Mouse (Mus musculus) midbrain, embryonic 16.5 days (tissue): Measurements from ENCODE around the gene Rps6kc1. TPM values are rescaled to one million over a fixed set of nuclear protein-coding genes. Genes with fewer than 3 reads are reported as not detected.

Source experiments
- ATAC-seq: fragments of 200-750 bp; cut with Nextera tagmentation; 2 replicates; pipeline ENCODE4 v1.8.0; 2017; ENCODE audit warnings: moderate TSS enrichment
- H3K27ac ChIP-seq: fragments of 300-500 bp; sonication (generic); 2 replicates; pipeline ENCODE4 v1.5.1; 2014; ENCODE audit warnings: mild to moderate bottlenecking, low read length, mixed read lengths
- H3K27me3 ChIP-seq: fragments of 300-500 bp; sonication (generic); 2 replicates; pipeline ENCODE4 v1.6.1; 2014; ENCODE audit warnings: low read depth, low read length, mixed read lengths; ENCODE audit not compliant: control insufficient read depth, insufficient read depth
- H3K36me3 ChIP-seq: fragments of 300-500 bp; sonication (generic); 2 replicates; pipeline ENCODE4 v1.6.1; 2014; ENCODE audit warnings: mild to moderate bottlenecking, low read length, moderate library complexity, mixed read lengths; ENCODE audit not compliant: control insufficient read depth, insufficient read depth
- H3K4me1 ChIP-seq: fragments of 300-500 bp; sonication (generic); 2 replicates; pipeline ENCODE4 v1.6.1; 2014; ENCODE audit warnings: mild to moderate bottlenecking, low read length, mixed read lengths; ENCODE audit not compliant: control insufficient read depth, insufficient read depth
- H3K4me2 ChIP-seq: fragments of 300-500 bp; sonication (generic); 2 replicates; pipeline ENCODE4 v1.6.1; 2014; ENCODE audit warnings: mild to moderate bottlenecking, low read length, mixed read lengths
- H3K4me3 ChIP-seq: fragments of 300-500 bp; sonication (generic); 2 replicates; pipeline ENCODE4 v1.5.1; 2014; ENCODE audit warnings: low read depth, mild to moderate bottlenecking, low read length, moderate library complexity, mixed read lengths
- H3K9ac ChIP-seq: fragments of 300-500 bp; sonication (generic); 2 replicates; pipeline ENCODE4 v1.6.1; 2014; ENCODE audit warnings: low read depth, low read length, mixed read lengths
- H3K9me3 ChIP-seq: fragments of 300-500 bp; sonication (generic); replicated peaks from 2 replicates; pipeline ENCODE4 v1.6.1; 2014; ENCODE audit warnings: mild to moderate bottlenecking, low read length, mixed read lengths; ENCODE audit not compliant: control insufficient read depth, poor library complexity, severe bottlenecking
- WGBS: fragments of 180-500 bp; shearing (Covaris S2); extraction: QIAGEN DNeasy Blood & Tissue Kit; methylation state at CpG from one replicate; pipeline ENCODE4 v1.1.7; 2014; 5-methylcytosine and 5-hydroxymethylcytosine counted together
- polyA plus RNA-seq: library from polyadenylated mRNA; unstranded; fragments of >200 nt; fragmentation: Nextera tagmentation; extraction: Ambion mirVana; gene quantifications from 2 replicates; pipeline ENCODE4 v1.2.1, GENCODE M21; 2015

The Rps6kc1 gene
- polyA plus RNA-seq, 1 experiment from 2014 or later = 34.8 TPM

GRCm38 (mm10) chr1:190834201-190834907 is 77.2 kb downstream of the Rps6kc1 start:
- Histone ChIP-seq H3K9ac (no peak overlapping the region), H3K9me3 (no peaks in the 10 kb centered on the region), H3K27ac (no peak overlapping the region), H3K36me3 (peaks cover 3% of the 10 kb centered on the region; the same call in 1 of the 2 replicates), H3K4me1 (no peaks in the 10 kb centered on the region), H3K4me2 (no peak overlapping the region), H3K27me3 (no peaks in the 10 kb centered on the region), H3K4me3 (no peak overlapping the region)
- no peak for ATAC-seq
- 77% methylated on average over 7 of the region's 7 CpGs for WGBS

- 90% methylated on average over 8 of the region's 8 CpGs for WGBS
- no peaks in the 10 kb centered on the region for H3K9me3 ChIP-seq
- no peak overlapping the region for H3K4me2 ChIP-seq
- no peak for ATAC-seq
- H3K4me3 ChIP-seq = no peak overlapping the region
- H3K9ac ChIP-seq = no peak overlapping the region
- H3K27ac ChIP-seq = no peak overlapping the region
- H3K36me3 ChIP-seq = peaks cover 3% of the 10 kb centered on the region; the same call in 1 of the 2 replicates
- H3K27me3 ChIP-seq = no peaks in the 10 kb centered on the region
- no peaks in the 10 kb centered on the region for H3K4me1 ChIP-seq
Measured at GRCm38 (mm10) chr1:190832965-190833630, 78.5 kb downstream of the Rps6kc1 start.

- no peak overlapping the region for H3K4me3 ChIP-seq
- H3K9ac ChIP-seq = no peak overlapping the region
- no peaks in the 10 kb centered on the region for H3K4me1 ChIP-seq
- WGBS = 62% methylated on average over 10 of the region's 10 CpGs
- no peak for ATAC-seq
- H3K27me3 ChIP-seq = no peaks in the 10 kb centered on the region
- H3K4me2 ChIP-seq = no peak overlapping the region
- H3K36me3 ChIP-seq = peaks cover under 1% of the 10 kb centered on the region; the same call in 1 of the 2 replicates
- no peak overlapping the region for H3K27ac ChIP-seq
- no peaks in the 10 kb centered on the region for H3K9me3 ChIP-seq
Measured at GRCm38 (mm10) chr1:190831839-190832497, 79.6 kb downstream of the Rps6kc1 start.

GRCm38 (mm10) chr1:190826486-190827034 is 85.0 kb downstream of the Rps6kc1 start:
- H3K4me3 ChIP-seq = no peak overlapping the region
- WGBS = 94% methylated on average over 9 of the region's 9 CpGs
- no peak overlapping the region for H3K4me2 ChIP-seq
- no peak overlapping the region for H3K27ac ChIP-seq
- H3K4me1 ChIP-seq = no peaks in the 10 kb centered on the region
- ATAC-seq = no peak
- no peaks in the 10 kb centered on the region for H3K36me3 ChIP-seq
- H3K9ac ChIP-seq = no peak overlapping the region
- H3K27me3 ChIP-seq = no peaks in the 10 kb centered on the region
- no peaks in the 10 kb centered on the region for H3K9me3 ChIP-seq

- no peak overlapping the region for H3K27ac ChIP-seq
- no peak overlapping the region for H3K9ac ChIP-seq
- WGBS = 83% methylated on average over 4 of the region's 4 CpGs
- H3K4me3 ChIP-seq = no peak overlapping the region
- no peak for ATAC-seq
- no peak overlapping the region for H3K4me2 ChIP-seq
- no peaks in the 10 kb centered on the region for H3K36me3 ChIP-seq
- H3K9me3 ChIP-seq = no peaks in the 10 kb centered on the region
- no peaks in the 10 kb centered on the region for H3K4me1 ChIP-seq
- H3K27me3 ChIP-seq = no peaks in the 10 kb centered on the region
Measured at GRCm38 (mm10) chr1:190823745-190824144, 87.8 kb downstream of the Rps6kc1 start.

- WGBS = 70% methylated on average over 11 of the region's 11 CpGs
- Histone ChIP-seq H3K36me3 (no peaks in the 10 kb centered on the region), H3K4me1 (0 out of 2 replicates have a peak, but pooled peaks cover 2% of the 10 kb centered on the region), H3K27me3 (no peaks in the 10 kb centered on the region), H3K9ac (no peak overlapping the region), H3K4me3 (no peak overlapping the region), H3K9me3 (no peaks in the 10 kb centered on the region), H3K27ac (no peak overlapping the region), H3K4me2 (no peak overlapping the region)
- ATAC-seq = no peak
Measured at GRCm38 (mm10) chr1:190816141-190816540, 95.4 kb downstream of the Rps6kc1 start.

- 74% methylated on average over 6 of the region's 6 CpGs for WGBS
- Histone ChIP-seq H3K9ac (no peak overlapping the region), H3K4me1 (peaks cover 13% of the 10 kb centered on the region; the same call in 1 of the 2 replicates), H3K36me3 (no peaks in the 10 kb centered on the region), H3K4me3 (no peak overlapping the region), H3K27ac (no peak overlapping the region), H3K4me2 (no peak overlapping the region), H3K27me3 (no peaks in the 10 kb centered on the region), H3K9me3 (no peaks in the 10 kb centered on the region)
- no peak for ATAC-seq
Measured at GRCm38 (mm10) chr1:190810408-190810807, 101.2 kb downstream of the Rps6kc1 start.

GRCm38 (mm10) chr1:190808766-190809221 is 102.8 kb downstream of the Rps6kc1 start:
- Histone ChIP-seq H3K4me1 (peaks cover 13% of the 10 kb centered on the region; the same call in 1 of the 2 replicates), H3K4me3 (no peak overlapping the region), H3K27me3 (no peaks in the 10 kb centered on the region), H3K9ac (0 out of 2 replicates have a peak overlapping the region, but pooled peaks have one; percentile 5), H3K36me3 (no peaks in the 10 kb centered on the region), H3K27ac (no peak overlapping the region), H3K4me2 (peak overlapping the region; percentile 20; the same call in 1 of the 2 replicates), H3K9me3 (no peaks in the 10 kb centered on the region)
- WGBS = 18% methylated on average over 19 of the region's 19 CpGs
- ATAC-seq = no peak
